Mouse (Mus musculus) embryo, embryonic 11 days (tissue): Measurements from ENCODE around the gene Tep1.
A peak's percentile ranks its signal among the peaks of the same experiment; 100 is the strongest.

ENCODE experiments used
- DNase-seq: peaks from one replicate; pipeline ENCODE4 v3.0.0-alpha.2; 2015

Tep1 gene

DNA sequence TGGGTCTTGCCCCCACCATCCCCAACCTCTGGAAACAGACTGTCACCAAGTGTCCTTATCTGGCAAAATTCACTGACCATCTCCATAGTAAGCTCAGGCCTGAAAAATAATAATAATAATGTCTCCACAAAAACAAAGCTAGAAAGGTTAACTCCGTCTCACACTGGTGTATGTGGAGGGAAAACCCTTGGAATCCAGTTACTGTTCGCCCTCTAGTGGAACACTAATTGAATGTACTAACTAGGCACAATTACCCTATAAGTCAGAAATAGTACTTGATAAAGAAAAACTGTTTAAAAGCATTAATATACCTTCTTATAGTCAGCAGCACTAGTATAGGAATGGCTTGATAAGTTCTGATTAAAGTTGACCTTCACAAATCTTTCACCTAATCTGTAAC lies 82.2 kb downstream of the Tep1 start:
- peak; percentile 56 for DNase-seq

DNA sequence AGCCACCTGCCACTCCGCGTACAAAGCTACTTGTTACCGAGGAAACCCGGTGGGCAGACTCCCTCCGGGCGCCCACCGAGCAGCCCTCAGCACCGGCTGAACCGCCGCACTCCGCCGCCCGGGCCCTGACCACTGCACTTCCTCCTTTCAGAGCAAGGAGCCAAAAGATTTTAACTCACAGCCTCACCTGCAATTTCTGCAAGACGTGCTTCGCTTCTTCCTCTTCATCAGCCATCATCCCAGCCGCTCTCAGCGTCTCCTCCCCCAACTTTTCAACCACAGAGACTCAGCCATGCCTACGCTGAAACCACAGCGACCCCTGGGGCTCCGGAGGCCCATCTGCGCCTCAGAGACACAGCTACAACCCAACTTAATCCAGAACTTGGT lies 85.1 kb downstream of the Tep1 start, which contains the start of gene Ttc5:
TSS of gene Ttc5 (minus strand) at position 269 of the 387 bp plus-strand sequence.
- DNase-seq = peak; percentile 89

DNA sequence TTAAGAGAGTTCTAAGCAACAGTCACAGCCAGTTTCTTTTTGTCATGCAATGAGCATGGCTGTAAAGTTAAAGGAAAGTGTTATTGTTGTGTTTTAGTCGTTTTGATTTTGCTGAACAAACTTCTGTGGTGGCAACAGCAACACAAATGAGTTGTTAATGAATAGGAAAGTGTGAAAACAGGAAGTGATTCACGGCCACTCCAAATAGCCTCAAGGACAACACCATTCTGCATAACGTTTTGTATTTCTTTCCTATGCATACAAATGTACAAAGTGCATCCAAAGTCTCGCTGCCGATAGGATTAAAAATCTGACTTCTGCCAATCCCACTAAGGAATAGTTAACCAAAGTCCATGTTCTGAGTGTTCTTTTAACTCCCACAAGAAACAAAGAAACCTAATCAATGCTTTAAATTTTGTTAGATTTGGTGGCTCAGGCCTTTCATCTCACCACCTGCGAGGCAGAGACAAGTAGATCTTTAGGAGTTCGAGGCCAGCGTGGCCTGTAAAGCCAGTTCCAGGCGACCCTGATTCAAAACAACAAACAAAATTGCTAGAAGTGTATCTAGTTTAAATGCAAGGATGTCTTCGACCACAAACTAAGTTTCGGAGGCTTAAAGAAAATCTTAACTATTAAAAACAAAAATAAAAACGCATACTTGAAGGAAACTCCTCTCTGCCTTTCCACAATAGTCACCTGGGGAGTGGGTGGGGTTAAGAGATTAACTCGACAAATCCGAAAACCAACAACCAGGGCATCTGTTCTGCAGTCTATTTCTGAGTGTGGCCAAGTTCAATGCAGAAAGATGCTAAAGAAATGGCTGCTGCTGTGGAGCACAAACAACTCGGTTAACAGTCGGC lies 85.7 kb downstream of the Tep1 start:
- peak; percentile 25 for DNase-seq

DNA sequence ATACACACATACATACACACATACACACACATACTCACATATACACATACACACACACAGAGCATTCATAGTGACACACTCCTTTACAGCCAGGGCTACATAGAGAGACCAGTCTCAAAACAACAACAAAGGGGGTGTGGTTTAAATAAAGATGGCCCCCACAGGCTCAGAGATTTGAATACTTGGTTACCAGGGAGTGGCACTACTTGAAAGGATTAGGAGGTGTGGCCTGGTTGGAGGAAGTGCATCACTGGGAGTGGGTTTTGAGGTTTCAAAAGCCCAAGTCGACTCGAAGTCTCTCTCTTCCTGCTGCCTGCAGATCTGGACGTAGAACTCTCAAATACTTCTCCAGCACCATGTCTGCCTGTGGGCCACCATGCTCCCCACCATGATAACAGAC lies 88.2 kb downstream of the Tep1 start:
- no peak for DNase-seq
